Mouse (Mus musculus): ENCODE measurements around the gene Eepd1. TPM values are rescaled to one million over a fixed set of nuclear protein-coding genes. Genes with fewer than 3 reads are reported as not detected.

Eepd1 gene
- total and polyA plus RNA-seq, 3 experiments, result 0.05 TPM; not detected in 2

DNA sequence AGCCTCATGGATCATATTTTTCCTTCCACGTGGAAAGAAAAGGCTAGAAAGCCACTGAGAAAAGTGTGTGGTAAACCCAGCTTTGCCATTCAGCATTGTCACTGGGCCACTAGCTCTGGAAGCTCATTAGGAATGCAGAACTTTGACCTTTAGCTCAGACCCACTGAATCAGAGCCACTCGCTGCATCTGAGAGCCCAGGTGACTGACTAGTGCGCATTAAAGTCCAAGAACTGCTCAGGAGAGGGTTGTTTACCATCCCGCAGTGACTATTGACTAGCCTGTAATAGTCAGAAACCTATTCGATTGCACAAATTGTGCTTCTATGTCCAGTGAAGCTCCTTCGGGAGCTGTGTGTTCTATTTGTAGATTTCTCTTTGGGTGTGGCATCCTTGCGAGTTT is 68.8 kb downstream of the Eepd1 start:
- ATAC-seq (ENCODE audit: extremely low read depth, insufficient number of reproducible peaks, low FRiP score, poor library complexity, severe bottlenecking) (no peak), DNase-seq (ENCODE audit: low spot score) (no peak)
- Histone ChIP-seq H3K4me1 (ENCODE audit: insufficient read depth, low read depth, low read length) (no peaks in the 10 kb centered on the region), H3K9me3 (replicated peaks) (no peaks in the 10 kb centered on the region), H3K4me3 (ENCODE audit: low read depth, low read length) (no peak overlapping the region), H3K36me3 (replicated peaks) (no peaks in the 10 kb centered on the region), H3K27me3 (ENCODE audit: insufficient read depth, low read length) (peaks cover 2% of the 10 kb centered on the region; the same call in 1 of the 2 replicates)
- TF ChIP-seq TAL1 (conservative IDR thresholded peaks at IDR 0.05; ENCODE audit: low read depth, low read length), result no peak
- no peak for TF ChIP-seq POLR2AphosphoS5 (IDR thresholded peaks at IDR 0.05; ENCODE audit: insufficient replicate concordance, low read depth, low read length)
- no peak for TF ChIP-seq GATA1 (IDR thresholded peaks at IDR 0.05; ENCODE audit: borderline replicate concordance, low read length)

DNA sequence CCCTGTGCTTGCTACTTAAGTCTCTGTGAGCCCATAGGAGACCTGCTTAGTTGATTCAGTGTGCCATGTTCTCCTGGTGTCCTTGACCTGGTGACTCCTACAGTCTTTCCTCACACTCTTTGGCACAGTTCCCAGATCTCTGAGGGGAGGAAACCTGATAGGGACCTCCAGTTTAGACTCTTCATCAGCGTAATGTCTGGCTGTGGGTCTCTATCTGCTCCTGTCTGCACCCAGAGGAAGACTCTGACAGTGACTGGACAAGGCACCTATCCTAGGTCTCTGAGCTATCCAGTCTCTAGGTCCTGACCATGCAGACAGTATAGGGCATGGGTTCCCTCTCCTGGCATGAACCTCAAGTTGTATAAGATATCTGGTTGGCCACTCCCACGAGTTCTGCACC is 71.2 kb downstream of the Eepd1 start:
- DNase-seq (ENCODE audit: low spot score) (no peak), ATAC-seq (ENCODE audit: extremely low read depth, insufficient number of reproducible peaks, low FRiP score, poor library complexity, severe bottlenecking) (no peak)
- Histone ChIP-seq H3K27me3 (ENCODE audit: insufficient read depth, low read length) (peaks cover under 1% of the 10 kb centered on the region; the same call in 1 of the 2 replicates), H3K36me3 (replicated peaks) (no peaks in the 10 kb centered on the region), H3K4me1 (ENCODE audit: insufficient read depth, low read depth, low read length) (no peaks in the 10 kb centered on the region), H3K4me3 (ENCODE audit: low read depth, low read length) (no peak overlapping the region), H3K9me3 (replicated peaks) (no peaks in the 10 kb centered on the region)
- TF ChIP-seq TAL1 (conservative IDR thresholded peaks at IDR 0.05; ENCODE audit: low read depth, low read length), result no peak
- TF ChIP-seq GATA1 (IDR thresholded peaks at IDR 0.05; ENCODE audit: borderline replicate concordance, low read length), result no peak
- TF ChIP-seq CTCF (IDR thresholded peaks at IDR 0.05; ENCODE audit: low read depth, low read length), result no peak
- TF ChIP-seq POLR2AphosphoS5 (IDR thresholded peaks at IDR 0.05; ENCODE audit: insufficient replicate concordance, low read depth, low read length), result no peak
- no peak for TF ChIP-seq GATA2 (IDR thresholded peaks at IDR 0.05; ENCODE audit: borderline replicate concordance, low read depth, low read length)

DNA sequence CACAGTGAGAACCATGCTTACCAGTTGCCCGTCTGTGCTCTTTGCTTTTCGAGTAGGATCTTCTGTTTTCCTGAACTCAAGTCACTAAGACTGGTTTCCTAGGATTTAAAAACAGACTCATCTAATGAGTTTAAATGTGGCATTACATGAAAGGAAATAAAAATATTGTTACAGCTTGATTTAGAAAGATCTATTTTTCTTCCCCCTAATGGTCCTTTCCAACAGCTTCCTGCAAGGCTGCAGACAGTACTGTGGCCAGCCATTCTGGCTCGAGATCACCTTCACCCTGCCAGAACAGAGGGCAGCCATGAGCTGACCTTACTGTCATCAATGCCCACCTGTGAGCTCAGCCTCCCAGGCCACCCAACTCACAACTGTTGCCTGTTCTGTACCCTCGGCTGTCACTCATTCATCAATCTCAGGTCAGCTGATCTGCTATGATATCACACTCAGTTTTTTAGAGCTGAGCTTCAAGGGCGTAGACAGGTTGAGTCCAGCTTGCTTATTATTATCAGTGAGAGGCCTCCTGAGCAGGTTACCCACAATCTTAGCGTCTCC is 73.0 kb downstream of the Eepd1 start:
- no peak for ATAC-seq (ENCODE audit: extremely low read depth, insufficient number of reproducible peaks, low FRiP score, poor library complexity, severe bottlenecking)
- DNase-seq (ENCODE audit: low spot score), result no peak
- TF ChIP-seq TAL1 (conservative IDR thresholded peaks at IDR 0.05; ENCODE audit: low read depth, low read length) (no peak), CTCF (IDR thresholded peaks at IDR 0.05; ENCODE audit: low read depth, low read length) (no peak), GATA1 (IDR thresholded peaks at IDR 0.05; ENCODE audit: borderline replicate concordance, low read length) (no peak), POLR2AphosphoS5 (IDR thresholded peaks at IDR 0.05; ENCODE audit: insufficient replicate concordance, low read depth, low read length) (no peak), GATA2 (IDR thresholded peaks at IDR 0.05; ENCODE audit: borderline replicate concordance, low read depth, low read length) (no peak)
- no peak overlapping the region for H3K4me3 ChIP-seq (ENCODE audit: low read depth, low read length)
- H3K27me3 ChIP-seq (ENCODE audit: insufficient read depth, low read length), result no peaks in the 10 kb centered on the region
- H3K4me1 ChIP-seq (ENCODE audit: insufficient read depth, low read depth, low read length), result no peaks in the 10 kb centered on the region
- H3K9me3 ChIP-seq (replicated peaks), result no peaks in the 10 kb centered on the region
- H3K36me3 ChIP-seq (replicated peaks), result no peaks in the 10 kb centered on the region

DNA sequence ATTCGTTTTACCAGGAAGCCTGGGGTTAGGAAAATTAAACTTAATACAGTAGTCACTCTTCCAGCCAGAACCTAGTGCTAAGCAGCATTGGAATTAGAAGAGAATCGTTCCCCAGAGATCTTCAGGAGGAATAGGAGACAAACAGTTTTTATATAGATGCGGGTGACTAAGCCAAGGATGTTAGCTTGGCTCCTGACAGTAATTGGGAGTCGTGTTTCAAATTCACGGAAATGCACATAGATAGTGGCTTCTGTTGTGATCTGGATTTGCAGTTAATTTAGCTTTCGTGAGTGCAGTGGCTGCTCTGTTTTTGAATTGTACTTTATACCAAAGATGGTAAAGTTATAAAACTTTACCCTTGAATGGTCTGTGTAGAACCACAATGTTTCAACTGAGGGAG is 73.9 kb downstream of the Eepd1 start:
- TF ChIP-seq GATA2 (IDR thresholded peaks at IDR 0.05; ENCODE audit: borderline replicate concordance, low read depth, low read length) (no peak), CTCF (IDR thresholded peaks at IDR 0.05; ENCODE audit: low read depth, low read length) (no peak), GATA1 (IDR thresholded peaks at IDR 0.05; ENCODE audit: borderline replicate concordance, low read length) (no peak), TAL1 (conservative IDR thresholded peaks at IDR 0.05; ENCODE audit: low read depth, low read length) (no peak), POLR2AphosphoS5 (IDR thresholded peaks at IDR 0.05; ENCODE audit: insufficient replicate concordance, low read depth, low read length) (no peak)
- H3K4me3 ChIP-seq (ENCODE audit: low read depth, low read length), result no peak overlapping the region
- DNase-seq (ENCODE audit: low spot score) (no peak), ATAC-seq (ENCODE audit: extremely low read depth, insufficient number of reproducible peaks, low FRiP score, poor library complexity, severe bottlenecking) (no peak)
- no peaks in the 10 kb centered on the region for H3K27me3 ChIP-seq (ENCODE audit: insufficient read depth, low read length)
- no peaks in the 10 kb centered on the region for H3K4me1 ChIP-seq (ENCODE audit: insufficient read depth, low read depth, low read length)
- no peaks in the 10 kb centered on the region for H3K36me3 ChIP-seq (replicated peaks)
- no peaks in the 10 kb centered on the region for H3K9me3 ChIP-seq (replicated peaks)

DNA sequence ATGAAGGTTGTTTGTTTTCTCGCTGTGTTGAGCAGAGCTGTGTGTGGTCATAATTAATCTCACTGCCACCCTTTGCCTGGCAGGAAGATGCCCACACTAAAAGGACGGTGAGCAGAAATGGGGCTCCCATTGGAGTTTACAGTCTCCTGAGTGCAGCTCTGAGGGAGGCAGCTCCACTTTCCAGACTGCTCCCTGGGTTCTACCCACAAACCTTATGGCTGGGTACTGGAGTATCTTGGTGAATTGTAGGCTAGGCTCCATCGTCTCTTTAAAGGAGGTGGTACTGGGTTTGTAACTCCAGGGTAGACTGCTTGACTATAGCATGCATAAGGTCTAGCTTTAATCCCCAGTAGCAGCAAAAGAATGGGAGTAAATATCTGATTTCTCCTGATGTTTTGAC is 74.7 kb downstream of the Eepd1 start:
- H3K36me3 ChIP-seq (replicated peaks), result no peaks in the 10 kb centered on the region
- TF ChIP-seq TAL1 (conservative IDR thresholded peaks at IDR 0.05; ENCODE audit: low read depth, low read length) (no peak), POLR2AphosphoS5 (IDR thresholded peaks at IDR 0.05; ENCODE audit: insufficient replicate concordance, low read depth, low read length) (no peak), CTCF (IDR thresholded peaks at IDR 0.05; ENCODE audit: low read depth, low read length) (no peak), GATA2 (IDR thresholded peaks at IDR 0.05; ENCODE audit: borderline replicate concordance, low read depth, low read length) (no peak), GATA1 (IDR thresholded peaks at IDR 0.05; ENCODE audit: borderline replicate concordance, low read length) (no peak)
- ATAC-seq (ENCODE audit: extremely low read depth, insufficient number of reproducible peaks, low FRiP score, poor library complexity, severe bottlenecking) (no peak), DNase-seq (ENCODE audit: low spot score) (no peak)
- H3K27me3 ChIP-seq (ENCODE audit: insufficient read depth, low read length), result no peaks in the 10 kb centered on the region
- H3K4me3 ChIP-seq (ENCODE audit: low read depth, low read length), result no peak overlapping the region
- H3K9me3 ChIP-seq (replicated peaks), result no peaks in the 10 kb centered on the region
- no peaks in the 10 kb centered on the region for H3K4me1 ChIP-seq (ENCODE audit: insufficient read depth, low read depth, low read length)

DNA sequence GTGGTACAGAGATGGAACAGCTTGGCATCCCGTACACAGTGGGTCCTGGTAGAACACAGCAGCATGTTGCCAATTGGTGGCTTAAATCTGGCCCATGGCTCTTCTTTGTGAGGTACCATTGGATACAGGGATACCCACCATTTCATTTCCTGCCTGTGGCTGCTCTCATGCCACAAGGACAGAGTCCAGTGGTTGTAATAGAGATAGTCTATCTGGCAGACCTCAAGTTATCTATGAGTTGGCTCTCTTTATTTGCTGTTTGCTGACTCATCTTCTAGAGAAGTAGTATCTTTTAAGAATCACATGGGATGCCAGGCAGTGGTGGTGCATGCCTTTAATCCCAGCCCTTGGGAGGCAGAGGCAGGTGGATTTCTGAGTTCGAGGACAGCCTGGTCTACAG is 76.0 kb downstream of the Eepd1 start:
- no peaks in the 10 kb centered on the region for H3K4me1 ChIP-seq (ENCODE audit: insufficient read depth, low read depth, low read length)
- ATAC-seq (ENCODE audit: extremely low read depth, insufficient number of reproducible peaks, low FRiP score, poor library complexity, severe bottlenecking) (no peak), DNase-seq (ENCODE audit: low spot score) (no peak)
- no peak overlapping the region for H3K4me3 ChIP-seq (ENCODE audit: low read depth, low read length)
- H3K9me3 ChIP-seq (replicated peaks), result no peaks in the 10 kb centered on the region
- no peaks in the 10 kb centered on the region for H3K36me3 ChIP-seq (replicated peaks)
- no peaks in the 10 kb centered on the region for H3K27me3 ChIP-seq (ENCODE audit: insufficient read depth, low read length)
- TF ChIP-seq TAL1 (conservative IDR thresholded peaks at IDR 0.05; ENCODE audit: low read depth, low read length) (no peak), GATA2 (IDR thresholded peaks at IDR 0.05; ENCODE audit: borderline replicate concordance, low read depth, low read length) (no peak), CTCF (IDR thresholded peaks at IDR 0.05; ENCODE audit: low read depth, low read length) (no peak), POLR2AphosphoS5 (IDR thresholded peaks at IDR 0.05; ENCODE audit: insufficient replicate concordance, low read depth, low read length) (no peak), GATA1 (IDR thresholded peaks at IDR 0.05; ENCODE audit: borderline replicate concordance, low read length) (no peak)
